Mouse (Mus musculus): ENCODE results near the gene Otof. TPM values are rescaled to one million over a fixed set of nuclear protein-coding genes. Genes with fewer than 3 reads are reported as not detected.
A peak's percentile ranks its signal among the peaks of the same experiment; 100 is the strongest.

Otof gene
- total RNA-seq, 4 experiments from 2014 or later, result 16.0 to 20.1 (median 18.2) TPM

DNA sequence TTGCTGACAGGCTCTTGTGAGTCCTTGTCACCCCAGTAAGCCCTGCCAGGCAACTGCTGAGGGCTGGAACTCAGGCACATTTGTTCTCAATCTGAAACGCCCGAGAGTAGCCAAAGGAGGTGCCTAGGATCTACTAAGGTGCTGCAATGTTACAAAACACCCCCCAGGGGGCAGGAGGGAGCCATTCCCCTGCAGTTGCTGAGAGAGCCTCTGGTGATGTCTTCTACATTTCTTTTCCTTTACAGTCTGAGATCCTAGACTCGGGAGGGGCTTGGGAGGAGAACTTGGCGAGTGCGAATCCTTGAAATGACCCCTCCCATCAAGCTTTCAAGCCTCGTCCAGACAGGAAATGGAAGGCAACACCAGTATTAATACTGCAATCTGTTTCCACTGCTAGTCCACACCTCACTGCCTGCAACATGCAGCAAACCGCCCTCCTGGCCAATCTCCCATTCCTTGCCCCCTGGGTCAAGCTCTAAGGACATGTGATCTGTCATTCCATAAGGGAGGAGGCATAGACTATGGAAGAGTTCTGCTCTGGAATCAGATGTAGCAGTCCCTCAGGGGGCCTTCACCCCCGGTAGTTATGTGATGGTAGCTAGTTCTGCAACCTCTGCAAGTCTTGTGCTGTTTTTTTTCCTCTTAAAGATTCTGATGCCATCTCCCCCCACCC, 38.0 kb downstream of the Otof start:
- DNase-seq (ENCODE audit: low spot score in 2 of 2), result no peak

DNA sequence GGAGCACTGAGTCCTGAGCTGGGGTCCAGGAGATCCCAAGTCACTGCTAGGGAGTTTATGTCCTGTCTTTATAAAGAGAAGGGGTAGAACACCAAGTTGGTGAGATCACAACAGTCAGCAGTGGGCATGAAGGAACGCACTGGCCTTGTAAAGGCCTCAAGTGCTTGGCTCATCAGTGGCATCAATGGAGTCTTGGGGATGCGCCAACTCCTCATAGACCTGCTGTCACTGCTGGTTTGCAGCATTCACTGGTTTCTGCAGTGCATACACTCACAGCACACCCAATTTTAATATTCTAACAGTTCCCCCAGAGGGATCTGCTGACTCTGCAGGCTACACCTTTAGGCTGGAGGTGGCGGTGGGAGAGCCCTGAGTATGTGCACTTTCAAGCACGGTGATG, 38.6 kb downstream of the Otof start:
- DNase-seq (ENCODE audit: low spot score in 2 of 2), result no peak

DNA sequence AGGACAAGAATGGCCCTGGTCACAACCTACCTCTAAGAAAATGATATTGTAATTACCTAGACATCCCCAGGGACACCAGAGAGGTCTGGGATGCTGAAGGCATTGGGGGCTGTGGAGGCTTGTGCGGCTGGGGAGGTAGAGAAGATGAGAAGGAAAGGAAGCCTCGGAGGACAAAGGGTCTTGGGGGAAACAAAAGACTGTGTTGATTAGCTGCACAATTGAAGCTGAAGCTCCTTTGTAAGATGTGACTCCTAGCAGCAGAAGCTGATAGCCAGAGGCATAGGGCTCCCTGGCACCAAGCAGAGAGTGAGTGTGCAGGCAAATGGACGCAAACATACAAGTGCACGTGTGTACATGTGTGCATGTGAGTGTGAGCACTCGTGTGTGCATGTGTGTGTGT, 45.1 kb downstream of the Otof start:
- DNase-seq (ENCODE audit: low spot score in 2 of 2), result no peak

DNA sequence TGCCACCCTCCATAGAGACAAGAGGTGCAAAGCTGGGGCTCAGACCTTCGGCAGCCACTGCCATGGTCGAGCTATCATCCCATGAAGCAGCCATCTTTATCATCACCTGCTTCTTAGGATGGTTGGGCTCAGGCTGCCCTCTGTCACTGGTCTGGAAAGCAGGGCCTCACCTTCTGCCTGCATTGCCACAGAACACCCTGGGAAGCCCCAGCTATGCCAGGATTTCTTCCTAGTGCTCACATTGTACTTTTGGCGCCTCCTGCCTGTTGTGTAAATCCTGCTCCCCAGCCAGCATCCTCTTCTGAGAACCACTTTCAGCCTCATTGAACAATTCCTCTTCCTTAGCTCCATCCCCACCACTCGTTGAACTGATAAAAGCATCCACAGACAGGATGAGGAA, 45.9 kb downstream of the Otof start:
- DNase-seq (ENCODE audit: low spot score in 2 of 2), result no peak

DNA sequence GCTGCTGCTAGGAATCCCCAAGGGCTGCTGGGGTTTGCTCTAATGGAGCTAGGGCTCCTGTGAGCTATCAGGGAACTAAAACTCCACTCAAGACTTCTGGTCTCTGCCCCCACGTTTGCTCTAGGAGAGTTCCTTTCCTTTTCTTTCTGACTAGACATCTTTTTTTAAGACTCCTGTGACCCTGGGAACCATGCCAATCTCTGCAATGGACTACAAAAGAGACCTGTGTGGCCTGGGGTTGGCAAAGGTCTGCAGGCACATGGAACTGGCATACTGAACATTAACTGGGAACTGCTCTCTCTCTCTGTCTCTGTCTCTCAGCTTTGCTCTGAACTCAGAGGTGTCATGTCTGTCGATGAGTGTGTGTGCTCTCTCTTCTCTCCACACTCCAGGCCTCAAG, 46.4 kb downstream of the Otof start:
- DNase-seq (ENCODE audit: low spot score in 2 of 2), result no peak

DNA sequence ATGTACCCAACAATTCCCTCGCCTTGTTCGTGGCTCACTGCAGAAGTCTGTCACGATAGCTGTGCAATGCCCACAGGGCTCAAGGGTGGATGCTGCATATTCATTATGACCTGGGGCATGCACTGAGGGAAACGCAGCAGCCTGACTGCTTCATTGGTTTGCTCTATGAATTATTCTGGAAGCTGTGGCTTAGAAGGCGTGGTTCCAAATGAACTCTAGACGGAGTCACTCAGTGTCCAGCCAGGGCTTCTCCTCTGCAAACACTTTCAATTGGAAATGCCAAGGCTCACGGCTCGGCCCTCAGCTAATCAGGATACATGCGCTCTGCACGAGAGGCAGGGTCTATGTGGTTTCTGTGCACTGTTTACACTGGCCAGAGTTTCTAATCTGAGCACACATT, 50.2 kb downstream of the Otof start:
- DNase-seq (ENCODE audit: low spot score in 2 of 2), result no peak

DNA sequence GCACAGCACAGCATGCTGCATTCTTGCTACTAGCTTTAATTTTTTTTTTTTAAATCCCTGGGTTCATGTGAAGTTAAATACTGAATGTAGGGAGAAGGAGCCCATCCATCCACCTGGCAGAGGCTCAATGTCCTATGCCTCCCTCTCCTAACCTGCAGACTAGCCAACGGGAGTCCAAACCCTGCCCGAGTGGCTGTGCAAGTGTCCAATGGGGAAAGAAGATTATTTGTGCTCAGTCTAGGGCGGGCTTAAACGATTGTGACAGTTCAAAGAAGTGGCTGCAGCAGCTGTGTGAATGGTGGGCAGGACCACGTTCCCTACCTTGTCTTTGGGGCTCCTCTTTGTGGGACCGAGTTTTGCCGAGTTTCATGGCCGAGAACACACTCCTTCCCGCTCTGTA, 54.9 kb downstream of the Otof start:
- DNase-seq (ENCODE audit: low spot score in 2 of 2), result no peak

DNA sequence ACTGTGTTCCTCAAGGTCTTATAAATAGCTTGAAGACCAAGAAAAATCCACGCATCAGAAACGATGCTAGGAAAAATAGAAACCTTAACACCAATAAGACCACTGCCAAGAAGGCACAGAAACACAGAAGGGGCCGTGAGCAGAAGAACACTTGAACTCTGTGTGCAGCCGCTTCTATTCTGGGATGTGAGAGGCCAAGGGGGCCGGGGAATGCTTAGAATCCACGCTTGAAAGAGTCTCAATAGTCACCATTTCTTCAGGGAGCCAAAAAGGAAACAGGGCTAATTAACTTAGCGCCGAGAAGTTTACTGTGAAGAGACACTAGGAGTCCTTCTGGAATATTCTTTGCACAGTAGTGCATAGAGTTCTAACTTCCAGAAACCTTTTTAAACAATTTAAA, 60.6 kb downstream of the Otof start:
- peak in 1 of 2 experiments; percentile 18 for DNase-seq (ENCODE audit: low spot score in 2 of 2)

DNA sequence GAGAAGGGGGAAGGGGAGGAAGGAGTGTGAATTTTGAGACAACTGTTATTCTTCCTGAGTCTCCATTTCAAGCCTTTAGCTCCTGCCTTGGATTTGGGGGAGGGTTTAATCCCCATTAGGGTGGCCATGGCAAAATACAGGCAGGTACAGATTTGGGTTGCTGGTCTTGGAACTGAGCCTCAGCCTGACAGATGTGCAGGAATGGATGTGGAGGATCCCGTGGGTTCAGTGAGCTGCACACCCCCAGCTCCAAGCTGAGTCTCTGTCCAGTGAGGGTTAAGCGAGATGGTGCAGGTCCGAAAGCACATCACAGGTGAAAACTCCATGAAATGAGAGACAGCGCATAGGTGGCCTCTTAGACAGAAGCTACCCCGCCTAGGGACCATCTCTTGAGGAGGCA, 61.2 kb downstream of the Otof start:
- no peak for DNase-seq (ENCODE audit: low spot score in 2 of 2)

DNA sequence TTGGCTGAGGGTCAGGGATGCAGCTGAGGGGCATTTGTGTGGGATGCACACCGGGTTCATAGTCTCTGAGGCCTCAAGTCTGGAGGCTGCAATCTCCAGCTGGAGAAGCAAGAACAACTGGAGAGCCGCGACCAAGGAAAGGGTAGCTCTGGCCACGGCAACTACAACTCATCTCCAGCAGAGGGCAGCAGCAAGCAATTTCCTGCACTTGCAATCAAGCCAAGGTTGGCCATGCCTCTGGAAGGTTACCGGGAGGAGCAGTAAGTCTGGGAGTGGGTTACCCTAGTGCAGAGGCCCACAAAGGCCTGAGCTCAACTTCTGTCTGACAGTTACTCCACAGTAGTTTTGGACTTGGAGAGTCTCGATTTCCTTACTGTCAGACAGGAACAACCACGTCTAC, 70.3 kb downstream of the Otof start:
- DNase-seq (ENCODE audit: low spot score in 2 of 2), result peak in 1 of 2 experiments; percentile 75

DNA sequence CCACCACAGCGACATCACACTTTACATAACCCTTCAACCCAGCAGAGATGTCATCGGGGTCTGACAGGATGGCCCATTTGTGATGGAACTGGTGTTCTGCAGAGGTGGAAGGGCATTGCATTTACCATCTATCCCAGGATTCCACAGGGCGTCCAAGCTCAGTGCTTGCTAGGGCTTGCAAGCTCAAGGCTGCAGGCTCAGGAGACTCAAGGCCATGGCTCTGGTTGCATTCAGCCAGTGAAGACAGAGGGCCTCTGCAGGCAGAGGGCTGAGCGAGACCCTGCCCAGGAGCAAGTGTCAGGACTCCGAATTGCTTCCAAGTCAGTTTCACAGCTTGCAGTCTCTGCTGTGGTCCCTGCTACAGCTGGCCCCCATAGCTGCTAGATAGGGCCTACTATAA, 71.9 kb downstream of the Otof start:
- no peak for DNase-seq (ENCODE audit: low spot score in 2 of 2)

DNA sequence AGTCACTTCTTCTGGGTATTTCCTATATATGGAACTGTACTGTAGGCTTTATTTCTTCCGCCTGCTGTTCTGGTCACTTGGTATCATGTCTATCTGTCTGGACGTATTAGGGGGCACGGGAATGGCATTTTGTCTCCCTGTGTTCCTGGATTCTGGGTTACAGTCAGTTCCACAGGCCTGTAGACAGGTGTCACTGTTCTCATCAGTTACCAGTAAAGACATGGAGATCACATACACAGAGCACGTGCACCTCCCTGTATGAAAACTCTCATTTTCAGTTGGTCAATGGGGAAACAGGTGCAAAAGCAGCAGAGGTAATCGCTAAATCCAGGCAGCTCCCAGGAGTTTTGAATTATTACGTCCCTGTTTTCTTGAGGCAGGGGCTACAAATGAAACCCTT, 74.0 kb downstream of the Otof start:
- no peak for DNase-seq (ENCODE audit: low spot score in 2 of 2)

DNA sequence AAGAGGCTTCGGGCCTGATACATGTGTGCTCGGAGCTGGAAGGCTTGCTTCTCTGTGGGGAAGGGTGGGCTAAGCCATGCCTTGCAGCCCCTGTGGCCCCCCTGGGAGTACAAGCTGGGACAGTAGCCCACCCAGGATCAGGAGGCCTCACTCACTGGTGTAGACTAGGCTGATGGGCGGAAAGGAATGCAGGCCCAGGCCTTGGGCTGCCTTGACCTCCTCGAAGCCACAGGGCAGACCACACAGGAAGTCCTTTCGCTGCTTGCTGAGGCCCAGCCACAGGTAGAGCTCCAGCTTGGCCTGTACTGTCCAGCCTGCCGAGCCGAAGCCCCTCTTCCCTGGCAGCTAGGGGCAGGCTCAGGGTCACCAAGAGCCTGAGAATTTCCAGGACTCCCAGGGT, 78.9 kb downstream of the Otof start:
- DNase-seq (ENCODE audit: low spot score in 2 of 2), result no peak

DNA sequence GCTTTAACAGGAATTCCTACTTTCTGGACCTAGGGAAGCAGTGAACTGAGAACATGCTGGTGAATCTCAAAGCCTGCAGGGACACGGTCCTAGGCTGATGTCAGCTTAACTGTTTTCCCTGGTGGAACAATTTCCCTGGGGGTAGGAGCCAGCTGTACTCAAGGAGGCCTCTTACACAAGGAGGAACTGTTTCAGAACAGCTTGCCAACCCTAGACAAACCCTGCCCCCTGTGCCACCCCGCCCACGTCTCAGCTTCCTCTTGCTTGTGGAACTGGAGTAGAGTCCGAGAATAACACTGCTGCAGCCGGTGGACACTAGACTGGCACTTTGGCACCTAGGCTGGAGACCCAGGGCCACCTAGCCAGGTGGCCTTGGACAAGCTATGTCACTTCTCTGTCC, 92.3 kb downstream of the Otof start:
- DNase-seq (ENCODE audit: low spot score in 2 of 2), result no peak

DNA sequence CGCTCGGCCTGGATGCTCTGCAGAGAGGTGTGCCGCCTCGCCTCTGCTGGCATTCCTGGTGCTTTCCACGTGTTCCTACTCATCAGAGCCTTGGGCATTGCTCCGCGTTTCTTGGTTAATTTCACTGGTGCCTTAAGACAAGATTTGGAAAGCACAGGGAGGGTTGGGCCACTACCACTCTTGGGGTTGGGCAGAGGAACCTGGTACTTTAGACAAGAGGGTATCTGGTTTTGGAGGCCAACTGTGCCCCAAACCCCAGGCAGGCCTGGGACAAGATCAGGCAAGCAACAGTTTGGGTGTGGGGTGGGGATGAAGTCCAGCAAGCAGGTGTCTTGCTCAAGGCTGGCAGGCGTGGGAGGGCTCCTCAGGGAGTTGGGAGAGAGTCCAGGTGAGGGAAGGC, 94.3 kb downstream of the Otof start:
- no peak for DNase-seq (ENCODE audit: low spot score in 2 of 2)

DNA sequence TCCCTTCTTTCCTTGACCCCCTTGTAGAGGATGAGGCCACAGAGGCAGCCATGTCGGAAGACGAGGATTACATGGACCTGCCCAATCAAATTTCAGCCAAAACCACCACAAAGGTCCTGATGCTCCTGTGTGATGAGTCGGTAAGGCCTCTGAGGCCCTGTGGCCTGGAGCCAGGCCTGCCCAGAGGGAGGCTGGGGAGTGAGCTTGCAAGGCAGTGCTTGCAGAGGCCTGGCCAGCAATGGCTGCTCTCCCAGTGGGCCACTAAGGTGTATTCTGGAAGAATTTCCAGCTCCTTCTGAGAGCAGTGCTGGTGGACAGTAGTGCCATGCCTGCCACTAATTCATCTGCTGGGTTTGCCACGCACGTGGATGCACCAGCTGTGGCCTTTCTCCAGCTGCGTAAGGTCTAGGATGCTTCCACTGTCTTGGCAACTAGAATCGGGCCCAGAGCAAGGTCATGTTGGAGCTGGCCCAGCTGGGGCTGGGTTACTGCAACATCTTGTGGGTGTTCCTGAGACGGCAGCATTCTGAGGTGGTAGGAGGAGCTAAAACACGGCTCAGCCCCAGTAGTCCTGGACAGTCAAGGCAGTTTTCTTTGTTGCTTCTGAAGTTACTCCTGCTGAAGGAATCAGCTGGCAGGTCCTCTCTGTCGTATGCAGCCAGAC, 103.2 kb downstream of the Otof start:
- DNase-seq (ENCODE audit: low spot score in 2 of 2), result no peak

DNA sequence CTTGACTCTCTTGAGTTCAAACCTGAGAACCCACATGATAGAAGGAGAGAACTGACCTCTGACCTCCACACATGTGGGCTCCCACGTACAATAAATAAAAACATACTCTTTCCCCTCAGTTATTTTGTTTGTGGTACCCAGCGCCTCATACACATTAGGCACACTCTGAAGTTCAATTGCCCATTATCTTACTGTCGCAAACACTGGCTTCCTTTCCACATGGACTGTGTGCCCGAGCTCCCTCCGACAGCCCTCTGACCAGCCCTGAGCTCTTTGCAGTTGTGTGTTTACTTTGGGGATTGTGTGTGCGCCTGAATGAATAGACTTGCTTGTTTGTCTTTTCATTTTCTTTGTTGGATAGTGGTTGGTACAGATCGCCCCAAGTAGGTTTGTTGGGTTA, 105.1 kb downstream of the Otof start:
- no peak for DNase-seq (ENCODE audit: low spot score in 2 of 2)

DNA sequence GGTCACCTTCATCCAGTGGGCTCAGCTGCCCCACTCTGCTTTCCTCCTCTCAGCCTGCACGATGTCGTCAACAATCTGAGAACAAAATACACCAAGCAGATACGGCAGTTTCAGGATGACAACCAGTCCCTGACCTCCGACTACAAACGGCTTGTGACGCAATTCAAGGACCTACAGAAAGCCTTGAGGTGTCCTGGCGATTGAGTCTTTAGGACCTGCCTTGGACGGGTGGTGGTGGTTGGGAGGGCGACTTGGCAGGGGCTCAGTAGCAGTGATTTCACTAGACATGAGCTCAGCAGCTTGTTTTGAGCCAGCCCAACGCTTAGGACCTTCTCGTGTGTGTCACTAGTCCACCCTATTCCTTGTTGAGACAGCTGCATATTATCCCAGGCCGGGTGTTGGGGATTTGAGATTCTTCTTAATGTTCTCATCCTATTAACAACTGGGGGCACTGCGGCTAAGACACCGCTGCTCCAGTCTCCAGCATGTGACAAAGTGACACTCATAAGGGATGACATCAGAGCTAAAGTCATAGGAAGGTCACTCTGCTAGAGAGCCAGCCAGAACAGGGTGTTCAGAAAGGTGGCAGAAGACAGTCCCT, 106.1 kb downstream of the Otof start:
- DNase-seq (ENCODE audit: low spot score in 2 of 2), result no peak

DNA sequence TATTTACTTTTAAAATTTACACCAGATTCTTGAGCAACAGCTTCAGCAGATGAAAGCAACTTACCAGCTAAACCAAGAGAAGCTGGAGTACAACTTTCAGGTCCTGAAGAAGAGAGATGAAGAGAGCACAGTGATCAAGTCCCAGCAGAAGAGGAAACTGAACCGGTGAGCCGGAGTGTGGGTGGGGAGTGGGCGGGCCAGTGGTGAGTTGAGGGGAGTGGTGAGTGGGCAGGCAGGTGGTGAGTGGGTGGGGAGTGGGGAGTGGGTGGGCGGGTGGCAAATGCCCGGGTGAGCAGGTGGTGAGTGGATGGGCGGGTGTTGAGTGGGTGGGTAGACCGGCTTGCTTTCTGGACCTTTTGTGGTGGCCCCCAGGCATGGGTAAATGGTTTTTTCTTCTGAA, 106.6 kb downstream of the Otof start:
- DNase-seq (ENCODE audit: low spot score in 2 of 2), result no peak

DNA sequence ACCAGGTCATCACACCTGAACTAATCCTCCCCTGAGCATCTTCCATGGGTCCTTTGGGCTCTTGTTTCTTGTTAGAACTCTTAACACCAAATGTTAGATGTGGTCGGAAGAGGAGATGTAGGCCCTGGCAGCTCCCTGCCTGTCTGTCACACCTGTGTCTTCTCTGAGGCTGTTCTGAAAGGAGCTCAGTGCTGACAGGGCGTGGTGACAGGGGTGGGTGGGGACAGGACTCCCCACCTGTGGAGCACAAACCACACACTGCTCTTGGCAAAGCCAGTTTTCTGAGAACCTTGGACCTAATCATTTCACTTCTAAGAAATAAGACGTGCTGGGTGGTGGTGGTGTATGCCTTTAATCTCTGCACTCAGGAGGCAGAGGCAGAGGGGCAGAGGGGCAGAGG, 108.1 kb downstream of the Otof start:
- DNase-seq (ENCODE audit: low spot score in 2 of 2), result no peak

DNA sequence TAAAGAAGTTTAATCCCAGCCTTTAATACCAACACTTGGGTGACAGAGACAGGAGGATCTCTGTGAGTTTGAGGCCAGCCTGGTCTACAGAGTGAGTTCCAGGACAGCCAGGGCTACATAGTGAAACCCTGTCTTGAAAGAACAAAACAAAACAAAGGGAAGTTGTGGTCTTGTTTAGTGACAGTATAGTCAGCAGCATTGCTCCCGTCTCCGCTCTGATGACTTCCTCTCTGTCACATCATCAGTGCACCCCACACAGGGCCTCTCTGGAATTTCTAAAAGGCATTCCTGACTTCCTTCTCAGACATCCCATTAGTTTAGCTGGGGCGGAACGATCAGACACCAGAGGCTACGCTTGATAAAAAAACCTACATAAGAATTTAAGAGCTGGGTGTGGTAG, 117.8 kb downstream of the Otof start:
- no peak for DNase-seq (ENCODE audit: low spot score in 2 of 2)

DNA sequence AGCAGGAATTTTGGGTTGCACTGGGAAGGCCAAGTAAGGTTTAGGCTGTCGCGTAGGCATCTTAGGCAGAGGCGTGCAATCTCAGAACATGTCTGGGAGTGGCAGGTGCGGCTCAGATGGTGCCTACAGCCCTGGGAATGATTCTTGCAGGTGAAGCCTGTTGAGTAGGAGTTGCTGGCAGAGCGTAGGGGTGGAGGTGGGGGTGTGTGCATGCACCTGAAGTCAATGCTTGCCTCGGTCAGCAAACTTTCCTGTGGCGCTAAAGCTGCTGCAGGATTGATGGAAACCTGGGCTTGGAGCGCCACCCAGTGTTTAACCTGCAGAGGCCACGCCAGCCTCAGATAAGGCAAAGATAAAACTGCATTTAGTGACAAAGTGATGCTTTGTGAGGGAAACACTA, 118.6 kb downstream of the Otof start:
- DNase-seq (ENCODE audit: low spot score in 2 of 2), result peak; percentile 41 to 86

DNA sequence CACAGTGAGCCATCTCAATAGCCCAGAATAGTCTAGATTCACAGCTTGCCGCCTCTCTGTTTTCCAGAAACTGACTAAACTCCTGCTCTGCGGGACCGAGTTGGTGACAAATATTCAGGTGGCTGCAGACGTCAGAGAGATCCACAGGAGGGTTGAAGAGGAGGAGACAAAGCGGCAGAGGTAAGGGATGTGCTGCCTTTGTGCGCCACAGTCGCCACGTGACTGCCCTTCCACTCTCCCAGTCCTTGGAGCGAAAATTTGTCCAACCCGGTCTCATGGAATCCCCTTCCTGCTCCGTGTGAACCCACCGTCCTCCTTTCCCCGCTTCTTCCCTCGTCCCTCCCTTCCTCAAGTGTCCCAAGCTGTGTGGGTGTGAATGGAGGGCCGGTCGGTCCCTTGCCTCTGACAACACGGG, 119.1 kb downstream of the Otof start:
- DNase-seq (ENCODE audit: low spot score in 2 of 2), result peak; percentile 25 to 71

All from left cerebral cortex, adult 8-10 months (tissue).